Mouse (Mus musculus): ENCODE measurements around the gene E330009J07Rik. TPM values are rescaled to one million over a fixed set of nuclear protein-coding genes. Genes with fewer than 3 reads are reported as not detected.

Gene E330009J07Rik
- total RNA-seq (2018; cell fraction: chromatin; rRNA removed): 1 to 10 TPM in 22 of 26 experiments, under 1 TPM in 4; 0.73 to 8.2 (median 2.8) TPM
- 1 to 10 TPM in 13 of 26 experiments, under 1 TPM in 13; 0.47 to 2.5 (median 1.3) TPM for total RNA-seq (2018; cell fraction: cytosol; rRNA removed)
- total RNA-seq (2018; cell fraction: nucleus; rRNA removed): 1 to 10 TPM in 20 of 26 experiments, under 1 TPM in 6; 0.58 to 9.2 (median 2.0) TPM
- polyA plus RNA-seq (2018): 0.63 to 1.2 TPM (median 1.1 TPM) in 3 replicates

DNA sequence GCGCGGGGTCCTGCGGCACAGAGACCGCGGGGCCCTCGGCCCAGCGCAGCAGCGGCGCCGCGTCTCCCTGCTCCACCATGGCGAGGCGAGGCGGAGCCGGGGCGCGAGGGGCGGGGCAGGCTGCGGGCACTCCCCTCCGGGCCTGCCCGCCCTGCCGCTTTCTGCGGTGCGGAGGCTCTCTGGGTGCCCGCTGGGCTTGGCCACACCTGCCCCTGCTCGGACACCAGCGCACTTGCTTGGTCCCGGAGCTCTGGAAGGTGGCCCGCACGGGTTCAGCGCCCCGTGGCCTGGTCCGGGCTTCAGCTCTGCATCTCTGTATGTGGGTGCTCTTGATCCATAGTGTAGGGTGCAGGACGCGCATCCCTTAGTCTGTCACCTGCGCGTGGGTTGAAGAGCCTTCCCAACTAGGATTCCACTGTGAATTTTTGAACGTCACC, at the start of gene E330009J07Rik:
Gene E330009J07Rik, minus strand, starts transcription at position 89 of the 437 bp plus-strand sequence.
- H3K4me3 ChIP-seq (ENCODE audit: inconsistent target): peak within 1 kb of the TSS; percentile 42
- 2% methylated on average over 32 of the region's 38 CpGs for WGBS (ENCODE audit: missing documents)
- no peak within 1 kb of the TSS for H3K27ac ChIP-seq
- H3K79me2 ChIP-seq (ENCODE audit: inconsistent target): no peaks in the 10 kb centered on the region
- no peaks in the 10 kb centered on the region for H3K36me3 ChIP-seq (ENCODE audit: inconsistent target)

DNA sequence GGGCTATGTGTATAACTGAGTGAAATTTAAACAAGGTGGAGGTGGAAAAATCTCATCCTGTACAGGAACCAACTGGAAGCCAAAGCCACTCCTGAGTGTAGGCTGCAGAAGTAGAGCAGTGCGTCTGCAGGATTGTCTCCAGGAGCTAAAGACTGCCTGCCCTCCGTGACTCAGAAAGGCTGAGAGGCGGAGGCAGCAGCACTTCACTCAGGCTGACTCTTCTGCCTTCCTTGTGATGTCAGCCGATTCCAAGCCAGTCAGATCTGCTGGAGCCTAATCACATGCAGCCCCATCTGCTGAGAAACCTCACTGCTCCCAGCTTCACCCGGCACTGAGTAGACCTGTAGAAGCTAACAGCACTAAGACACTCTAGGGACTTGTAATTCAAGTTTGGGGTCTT, 46.4 kb upstream of the E330009J07Rik start:
- 91% methylated on average over 5 of the region's 5 CpGs for WGBS (ENCODE audit: missing documents)
- Histone ChIP-seq H3K27ac (no peak overlapping the region), H3K79me2 (ENCODE audit: inconsistent target) (no peaks in the 10 kb centered on the region; the same call in 1 of the 2 replicates), H3K4me3 (ENCODE audit: inconsistent target) (no peak overlapping the region), H3K36me3 (ENCODE audit: inconsistent target) (peaks cover 50% of the 10 kb centered on the region)

DNA sequence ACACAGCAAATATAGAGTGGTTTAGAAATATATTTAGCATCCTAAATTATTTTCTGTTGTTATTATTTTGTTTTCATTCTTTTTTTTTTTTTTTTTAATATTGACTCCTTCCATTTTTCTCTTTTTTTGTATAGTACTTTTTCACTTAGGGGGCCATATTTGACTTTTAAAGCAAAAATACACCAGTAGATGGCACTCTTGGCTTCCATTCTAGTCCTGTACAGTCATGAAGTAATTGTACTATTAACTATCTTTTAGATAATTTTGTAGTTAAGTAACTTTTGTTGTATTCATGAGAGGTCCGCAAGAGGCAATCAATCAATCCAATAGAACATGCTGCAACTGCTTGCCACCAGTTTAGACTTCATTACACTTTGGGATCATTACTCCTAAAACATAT, 43.8 kb upstream of the E330009J07Rik start:
- WGBS (ENCODE audit: missing documents): 80% methylated on average over 1 of the region's 1 CpGs
- Histone ChIP-seq H3K36me3 (ENCODE audit: inconsistent target) (peaks cover 66% of the 10 kb centered on the region), H3K27ac (no peak overlapping the region)

DNA sequence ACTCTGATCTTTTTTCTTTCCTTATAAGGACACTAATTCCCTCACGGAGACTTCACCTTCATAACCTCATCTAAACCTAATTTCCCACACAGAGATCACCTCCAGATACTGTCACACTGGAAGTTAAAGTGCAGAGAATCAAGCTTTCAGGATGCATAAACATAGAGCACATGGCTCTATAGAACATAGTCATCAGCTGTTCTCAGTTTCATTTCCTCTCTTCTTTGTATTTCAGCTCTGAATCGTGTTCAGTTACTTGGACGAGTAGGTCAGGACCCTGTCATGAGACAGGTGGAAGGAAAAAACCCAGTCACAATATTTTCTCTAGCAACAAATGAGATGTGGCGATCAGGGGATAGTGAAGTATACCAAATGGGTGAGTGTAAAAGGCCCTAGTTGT, 40.2 kb upstream of the E330009J07Rik start:
- Histone ChIP-seq H3K27ac (peak overlapping the region; percentile 7; the same call in 1 of the 2 replicates), H3K36me3 (ENCODE audit: inconsistent target) (peaks cover 47% of the 10 kb centered on the region), H3K4me3 (ENCODE audit: inconsistent target) (no peak overlapping the region), H3K79me2 (ENCODE audit: inconsistent target) (peaks cover 20% of the 10 kb centered on the region)
- 42% methylated on average over 4 of the region's 4 CpGs for WGBS (ENCODE audit: missing documents)

More for the DNA sequence above, 43.8 kb upstream of the E330009J07Rik start:
- Histone ChIP-seq H3K79me2 (ENCODE audit: inconsistent target) (no peaks in the 10 kb centered on the region; the same call in 1 of the 2 replicates), H3K4me3 (ENCODE audit: inconsistent target) (no peak overlapping the region)

DNA sequence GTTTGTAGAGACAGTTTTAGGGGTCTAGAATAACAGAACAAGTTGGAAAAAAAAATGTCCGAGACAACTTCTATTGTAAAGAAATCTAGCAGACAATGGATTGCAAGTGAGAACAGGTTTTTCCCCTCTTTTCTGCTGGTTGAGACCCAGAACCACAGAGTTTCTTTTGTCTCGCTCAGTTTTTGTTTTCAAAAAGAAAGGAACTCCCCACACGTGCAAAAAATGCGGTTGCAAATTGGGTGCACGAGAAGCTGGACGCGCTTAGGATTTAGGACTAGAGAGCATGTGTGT, 35.7 kb upstream of the E330009J07Rik start:
- peaks cover 20% of the 10 kb centered on the region for H3K79me2 ChIP-seq (ENCODE audit: inconsistent target)
- WGBS (ENCODE audit: missing documents): 1% methylated on average over 7 of the region's 7 CpGs
- peaks cover 20% of the 10 kb centered on the region for H3K36me3 ChIP-seq (ENCODE audit: inconsistent target)
- H3K27ac ChIP-seq: peak overlapping the region; percentile 74
- peak overlapping the region; percentile 74 for H3K4me3 ChIP-seq (ENCODE audit: inconsistent target)

DNA sequence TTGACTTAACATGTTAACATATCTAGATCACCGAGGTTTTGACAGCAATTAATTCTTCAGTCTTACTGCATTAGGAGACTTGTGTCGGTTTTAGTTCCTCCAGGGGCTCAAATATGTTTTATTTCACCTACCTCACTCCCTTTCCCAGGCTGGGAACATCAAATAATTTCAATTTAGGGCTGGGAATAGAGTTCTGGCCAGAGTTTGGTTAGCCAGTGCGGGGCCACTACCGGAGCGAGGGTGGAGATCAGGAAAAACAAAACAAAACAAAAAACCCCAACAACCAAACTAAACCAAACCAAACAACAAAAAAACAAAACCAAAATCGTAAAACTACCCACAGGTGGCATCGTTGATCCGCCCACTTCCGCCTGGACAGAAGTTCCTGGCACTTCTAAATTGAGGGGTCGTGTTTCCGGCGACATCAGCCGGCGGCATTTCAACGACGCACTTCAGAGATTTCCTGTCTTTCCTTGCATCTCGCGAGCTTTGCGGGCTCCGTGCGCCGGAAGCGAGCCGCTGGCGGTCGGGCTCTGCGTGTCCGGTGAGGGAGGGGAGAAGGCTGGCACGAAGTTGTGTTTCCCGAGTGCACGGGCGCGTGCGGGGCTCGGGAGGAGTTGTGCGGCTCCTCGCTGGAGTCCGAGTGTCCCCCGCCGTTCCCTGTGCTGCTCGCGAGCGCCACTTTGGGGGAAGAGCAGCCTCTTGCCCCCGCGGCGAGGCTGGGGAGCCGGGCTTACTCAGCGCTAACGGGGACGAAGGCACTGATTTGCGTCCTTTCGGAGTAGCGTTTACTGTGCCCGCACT, 35.2 kb upstream of the E330009J07Rik start, which contains the start of gene Ssbp1:
Gene Ssbp1, plus strand, starts transcription at position 437 of the 804 bp plus-strand sequence.
- WGBS (ENCODE audit: missing documents): 1% methylated on average over 53 of the region's 54 CpGs

DNA sequence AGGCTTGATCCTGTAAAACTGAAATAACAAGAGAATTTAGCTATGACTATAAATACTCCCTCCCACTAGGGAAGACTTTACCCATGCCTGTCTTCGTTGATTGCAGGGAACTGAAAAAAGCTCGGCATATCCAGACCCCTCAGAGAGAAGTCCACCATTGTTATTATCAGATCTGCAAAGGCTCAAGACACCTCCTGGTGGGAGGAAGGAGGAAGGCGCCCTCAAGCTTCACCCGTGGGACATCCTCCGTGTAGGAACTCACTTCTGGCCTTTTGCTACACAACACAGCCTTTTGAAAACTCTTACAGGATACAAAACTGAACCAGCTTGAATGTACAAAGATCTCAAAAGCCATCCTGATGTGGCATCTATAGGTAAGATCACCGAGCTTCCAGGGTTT, 29.8 kb upstream of the E330009J07Rik start:
- 49% methylated on average over 6 of the region's 6 CpGs for WGBS (ENCODE audit: missing documents)
- H3K36me3 ChIP-seq (ENCODE audit: inconsistent target): no peaks in the 10 kb centered on the region
- no peak overlapping the region for H3K4me3 ChIP-seq (ENCODE audit: inconsistent target)
- no peak overlapping the region for H3K27ac ChIP-seq
- no peaks in the 10 kb centered on the region for H3K79me2 ChIP-seq (ENCODE audit: inconsistent target)

More for the DNA sequence above, 35.2 kb upstream of the E330009J07Rik start, which contains the start of gene Ssbp1:
- Histone ChIP-seq H3K4me3 (ENCODE audit: inconsistent target) (peak within 1 kb of the TSS; percentile 74), H3K27ac (peak within 1 kb of the TSS; percentile 74), H3K79me2 (ENCODE audit: inconsistent target) (peaks cover 20% of the 10 kb centered on the region), H3K36me3 (ENCODE audit: inconsistent target) (peaks cover 17% of the 10 kb centered on the region)

DNA sequence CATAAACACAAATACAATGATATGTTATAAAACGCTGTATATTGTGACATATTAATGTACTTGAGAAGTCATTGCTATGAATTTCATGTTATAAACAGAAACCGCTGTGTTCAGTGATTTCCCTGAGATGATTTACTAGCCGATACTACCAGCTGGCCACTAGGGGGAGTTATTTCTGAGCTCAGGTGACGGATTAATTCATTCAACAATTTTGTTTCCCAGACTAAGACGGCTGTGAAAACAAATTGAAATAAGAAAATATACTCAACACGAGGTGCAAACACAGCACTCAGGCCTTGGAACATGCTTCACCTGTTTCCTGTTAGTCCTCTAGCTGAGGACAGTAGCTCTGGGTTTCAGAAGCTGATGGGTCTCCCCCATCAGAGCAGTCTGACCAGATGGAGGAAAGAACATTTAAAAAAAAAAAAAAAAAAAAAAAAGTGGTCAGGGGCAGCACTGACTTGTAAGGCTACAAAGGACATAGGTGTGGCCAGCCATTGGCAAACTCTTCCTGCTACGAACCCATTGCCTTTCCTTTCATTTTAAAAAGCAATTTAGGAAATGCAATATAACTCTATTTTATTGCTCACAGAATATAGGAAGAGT, 18.6 kb upstream of the E330009J07Rik start:
- no peaks in the 10 kb centered on the region for H3K36me3 ChIP-seq (ENCODE audit: inconsistent target)
- H3K27ac ChIP-seq: no peak overlapping the region
- no peaks in the 10 kb centered on the region for H3K79me2 ChIP-seq (ENCODE audit: inconsistent target)
- WGBS (ENCODE audit: missing documents): 27% methylated on average over 7 of the region's 7 CpGs
- no peak overlapping the region for H3K4me3 ChIP-seq (ENCODE audit: inconsistent target)

DNA sequence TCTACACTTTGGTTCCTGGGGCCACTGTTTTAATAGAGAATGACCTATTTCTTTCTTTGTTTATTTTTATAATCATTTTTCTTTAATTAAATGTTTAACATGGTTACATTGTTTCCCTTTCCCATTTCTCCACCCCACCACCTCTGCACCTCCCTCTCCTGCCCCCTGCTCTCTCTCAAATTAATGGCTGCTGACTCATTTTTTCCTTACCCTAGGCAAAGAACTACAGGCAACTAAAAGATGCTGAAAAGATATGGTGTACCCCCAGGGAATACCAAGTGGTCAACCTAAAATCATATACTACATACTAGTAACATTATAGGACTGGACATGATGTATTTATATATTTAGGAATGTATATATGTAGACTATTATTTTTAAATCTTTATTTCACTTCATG, 12.7 kb upstream of the E330009J07Rik start:
- H3K4me3 ChIP-seq (ENCODE audit: inconsistent target): no peak overlapping the region
- no peaks in the 10 kb centered on the region for H3K36me3 ChIP-seq (ENCODE audit: inconsistent target)
- no peak overlapping the region for H3K27ac ChIP-seq
- H3K79me2 ChIP-seq (ENCODE audit: inconsistent target): no peaks in the 10 kb centered on the region

DNA sequence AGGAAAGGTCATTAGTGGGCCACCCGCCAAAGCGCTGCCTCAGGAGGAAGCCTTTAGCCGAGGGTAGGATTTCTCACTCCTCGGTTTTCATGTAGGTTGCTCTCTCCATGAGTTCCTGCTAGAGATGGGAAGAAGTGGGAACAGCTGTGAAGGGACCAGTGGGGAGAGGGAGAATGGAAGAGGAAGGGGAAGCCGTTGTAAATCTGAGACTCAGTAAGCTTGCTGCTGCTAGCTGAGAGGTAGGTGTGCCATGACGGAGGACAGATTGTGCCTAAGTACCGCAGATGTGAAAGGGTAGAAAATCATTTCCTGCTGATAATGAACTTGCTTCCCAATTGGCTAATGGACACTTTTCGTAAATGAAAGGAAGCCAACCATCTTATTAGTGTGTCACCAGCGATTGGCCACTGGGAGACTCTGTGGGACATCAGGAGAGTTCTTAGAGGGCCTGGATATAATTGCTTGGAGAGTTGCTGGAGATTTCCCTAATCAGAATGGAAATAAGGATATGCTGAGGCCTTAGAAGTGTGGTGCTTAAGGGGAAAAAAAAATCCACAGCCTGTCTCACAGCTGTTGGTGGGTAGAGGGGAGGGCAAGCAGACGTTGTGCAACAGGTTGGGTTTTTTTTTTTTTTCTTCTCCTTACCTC, 7.5 kb upstream of the E330009J07Rik start:
- WGBS (ENCODE audit: missing documents): 38% methylated on average over 10 of the region's 10 CpGs
- H3K36me3 ChIP-seq (ENCODE audit: inconsistent target): no peaks in the 10 kb centered on the region
- no peak overlapping the region for H3K4me3 ChIP-seq (ENCODE audit: inconsistent target)
- H3K79me2 ChIP-seq (ENCODE audit: inconsistent target): no peaks in the 10 kb centered on the region
- no peak overlapping the region for H3K27ac ChIP-seq

DNA sequence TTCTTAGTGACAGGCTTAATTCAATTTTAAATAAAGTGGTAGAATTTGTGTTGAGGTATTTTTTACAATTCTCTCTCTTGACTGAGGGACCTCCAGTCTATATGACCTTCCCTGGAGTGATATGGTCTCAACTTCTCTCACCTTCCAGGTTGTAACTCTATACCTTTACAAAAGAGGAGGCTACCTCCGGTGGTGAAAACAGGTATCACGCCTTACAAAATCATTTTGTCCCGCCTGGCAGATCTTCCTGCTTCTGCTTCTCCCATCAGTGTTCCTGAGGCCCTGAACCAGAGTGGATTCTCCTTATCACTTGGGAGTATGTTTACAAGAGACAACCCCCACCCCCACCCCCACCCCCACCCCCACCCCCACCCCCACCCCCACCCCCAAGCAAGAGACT, 5.8 kb upstream of the E330009J07Rik start:
- H3K36me3 ChIP-seq (ENCODE audit: inconsistent target): no peaks in the 10 kb centered on the region
- H3K27ac ChIP-seq: no peak overlapping the region
- H3K4me3 ChIP-seq (ENCODE audit: inconsistent target): no peak overlapping the region
- 53% methylated on average over 3 of the region's 3 CpGs for WGBS (ENCODE audit: missing documents)
- no peaks in the 10 kb centered on the region for H3K79me2 ChIP-seq (ENCODE audit: inconsistent target)

DNA sequence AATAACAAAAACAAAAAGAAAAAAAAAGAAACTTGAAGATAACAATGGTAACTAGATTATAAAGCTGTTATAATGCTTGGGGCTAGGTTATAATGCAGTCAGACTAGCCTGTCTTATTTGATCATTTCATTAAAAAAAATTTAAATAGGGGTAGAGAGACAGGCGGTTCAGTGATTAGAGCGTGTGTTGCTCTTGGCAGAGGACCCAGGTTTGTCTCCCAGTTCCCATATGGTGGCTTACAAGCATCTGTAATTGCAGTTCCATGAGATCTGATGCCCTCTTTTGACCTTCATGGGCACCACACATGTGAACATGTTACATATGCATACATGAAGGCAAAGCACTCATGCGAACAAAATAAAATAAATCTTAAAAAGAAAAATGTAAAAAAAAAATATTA, 5.3 kb upstream of the E330009J07Rik start:
- Histone ChIP-seq H3K27ac (no peak overlapping the region), H3K79me2 (ENCODE audit: inconsistent target) (no peaks in the 10 kb centered on the region), H3K36me3 (ENCODE audit: inconsistent target) (no peaks in the 10 kb centered on the region), H3K4me3 (ENCODE audit: inconsistent target) (no peak overlapping the region)
- WGBS (ENCODE audit: missing documents): 90% methylated on average over 2 of the region's 3 CpGs

DNA sequence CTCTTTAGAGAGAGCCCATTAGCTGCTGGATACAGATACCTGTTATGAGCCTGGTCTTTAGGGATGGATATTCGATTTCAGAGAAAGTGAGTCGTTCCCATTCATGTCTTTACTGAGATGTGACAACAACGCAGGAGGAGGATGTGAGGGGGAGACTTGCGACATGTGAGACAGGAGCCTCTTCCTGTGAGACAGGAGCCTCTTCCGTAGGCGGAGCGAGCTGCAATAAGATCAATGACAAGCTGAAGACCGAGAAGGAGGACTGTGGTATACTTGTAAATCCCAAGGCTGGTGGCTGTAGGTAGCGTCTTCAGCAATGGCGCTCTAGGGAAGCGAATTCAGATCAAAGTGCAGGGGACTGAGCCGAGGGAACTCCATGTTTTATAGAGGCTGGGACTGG, 3.8 kb upstream of the E330009J07Rik start:
- no peaks in the 10 kb centered on the region for H3K36me3 ChIP-seq (ENCODE audit: inconsistent target)
- WGBS (ENCODE audit: missing documents): 31% methylated on average over 12 of the region's 12 CpGs
- H3K4me3 ChIP-seq (ENCODE audit: inconsistent target): no peak overlapping the region
- no peak overlapping the region for H3K27ac ChIP-seq
- no peaks in the 10 kb centered on the region for H3K79me2 ChIP-seq (ENCODE audit: inconsistent target)

DNA sequence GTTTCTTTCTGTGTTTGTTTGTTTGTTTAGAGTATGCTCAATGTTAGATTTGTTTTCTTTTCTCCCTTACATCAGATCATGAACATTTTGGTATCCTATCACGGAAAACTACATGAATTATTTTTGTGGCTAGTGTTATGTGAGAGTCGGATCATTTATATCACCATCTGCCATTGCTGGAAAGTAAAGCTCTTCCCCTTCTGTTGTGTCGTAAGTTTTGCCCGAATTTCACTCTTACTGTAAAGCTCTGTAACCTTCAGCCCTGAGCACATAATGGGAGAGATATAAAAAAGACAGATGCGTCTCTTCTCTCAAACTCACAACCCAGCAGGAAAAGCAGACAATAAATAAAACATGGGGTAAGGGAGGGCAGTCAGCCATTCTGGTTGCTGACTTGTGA, 3.0 kb upstream of the E330009J07Rik start, which contains the start of gene Wee2:
Gene Wee2, plus strand, starts transcription at position 153 of the 400 bp plus-strand sequence.
- H3K36me3 ChIP-seq (ENCODE audit: inconsistent target): no peaks in the 10 kb centered on the region
- no peaks in the 10 kb centered on the region for H3K79me2 ChIP-seq (ENCODE audit: inconsistent target)
- WGBS (ENCODE audit: missing documents): 73% methylated on average over 5 of the region's 5 CpGs
- H3K4me3 ChIP-seq (ENCODE audit: inconsistent target): no peak within 1 kb of the TSS
- no peak within 1 kb of the TSS for H3K27ac ChIP-seq

Measured in macrophage (primary cell).